Mouse (Mus musculus) embryo, embryonic 10.5 days (tissue): ENCODE data around the gene Gps1.
"Not testable (repeated sequence)": the region's sequence is repeated elsewhere in the genome, so short reads cannot be mapped to it uniquely, and the experiment has no call there.

Source experiments
- DNase-seq: peaks from one replicate; pipeline ENCODE4 v3.0.0-alpha.2; 2015; ENCODE audit warnings: low spot score

Gene Gps1

GRCm38 (mm10) chr11:120822831-120823550 lies 38.9 kb downstream of the Gps1 start:
- DNase-seq = peak; percentile 22

- DNase-seq = no peak
Measured at GRCm38 (mm10) chr11:120823551-120823947, 39.5 kb downstream of the Gps1 start.

- DNase-seq = peak; percentile 97
Measured at GRCm38 (mm10) chr11:120823956-120824786, 40.1 kb downstream of the Gps1 start, which contains the start of gene Fasn. Gene Fasn, minus strand, starts transcription at chr11:120824547.

- DNase-seq = peak; percentile 88
Measured at GRCm38 (mm10) chr11:120824787-120825288, 40.8 kb downstream of the Gps1 start.

- no peak for DNase-seq
Measured at GRCm38 (mm10) chr11:120825289-120825863, 41.3 kb downstream of the Gps1 start.

- no peak for DNase-seq
Measured at GRCm38 (mm10) chr11:120826016-120826953, 42.2 kb downstream of the Gps1 start.

- DNase-seq = no peak
Measured at GRCm38 (mm10) chr11:120828416-120828815, 44.3 kb downstream of the Gps1 start.

GRCm38 (mm10) chr11:120829757-120830532 lies 45.9 kb downstream of the Gps1 start:
- no peak for DNase-seq

- DNase-seq = no peak
Measured at GRCm38 (mm10) chr11:120830686-120831085, 46.6 kb downstream of the Gps1 start.

- DNase-seq = no peak
Measured at GRCm38 (mm10) chr11:120831659-120832440, 47.8 kb downstream of the Gps1 start.

GRCm38 (mm10) chr11:120832962-120833361 lies 48.9 kb downstream of the Gps1 start:
- not testable (repeated sequence) for DNase-seq

- DNase-seq = peak; percentile 29
Measured at GRCm38 (mm10) chr11:120833555-120834280, 49.6 kb downstream of the Gps1 start.
